Mouse (Mus musculus): ENCODE data around the gene Ghdc.
"Not testable (repeated sequence)": the region's sequence is repeated elsewhere in the genome, so short reads cannot be mapped to it uniquely, and the experiment has no call there.

The Ghdc gene

DNA sequence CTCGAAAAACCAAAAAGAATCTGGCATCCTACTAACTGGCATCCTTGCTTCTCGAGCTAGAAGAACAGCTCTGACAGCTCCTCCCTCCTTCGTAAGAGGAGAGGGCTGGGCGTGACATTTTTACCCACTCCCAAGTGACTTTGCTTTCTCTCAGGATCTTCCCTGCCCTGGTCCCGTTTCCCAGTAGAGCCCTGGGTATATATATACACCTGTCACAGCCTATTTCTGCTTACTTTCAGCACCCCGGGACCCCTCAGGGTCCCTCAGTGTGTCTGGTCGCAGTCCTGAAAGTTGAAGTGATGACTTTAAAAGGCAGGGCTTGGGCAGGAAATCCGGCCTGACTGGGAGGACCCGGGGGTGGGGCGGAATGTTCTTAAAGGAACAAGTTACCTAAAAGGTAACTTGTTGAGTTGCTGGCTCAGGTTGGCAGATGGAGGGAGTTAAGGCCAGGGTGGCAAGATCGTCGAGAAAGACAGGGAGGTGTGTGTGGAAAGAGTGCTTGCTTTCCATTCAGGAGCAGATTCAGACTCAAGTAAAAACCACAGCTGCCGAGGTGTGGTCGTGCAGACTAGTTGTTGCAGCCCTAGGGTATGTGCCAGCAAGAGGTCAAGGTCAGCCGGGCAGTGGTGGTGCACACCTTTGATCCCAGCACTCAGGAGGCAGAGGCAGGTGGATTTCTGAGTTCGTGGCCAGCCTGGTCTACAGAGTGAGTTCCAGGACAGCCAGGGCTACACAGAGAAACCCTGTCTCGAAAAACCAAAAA lies at the start of gene Ghdc:
Ghdc (minus strand) TSS at position 312 of the 763 bp plus-strand sequence.
- DNase-seq (ENCODE audit: extremely low spot score, low spot score): peak; percentile 47

DNA sequence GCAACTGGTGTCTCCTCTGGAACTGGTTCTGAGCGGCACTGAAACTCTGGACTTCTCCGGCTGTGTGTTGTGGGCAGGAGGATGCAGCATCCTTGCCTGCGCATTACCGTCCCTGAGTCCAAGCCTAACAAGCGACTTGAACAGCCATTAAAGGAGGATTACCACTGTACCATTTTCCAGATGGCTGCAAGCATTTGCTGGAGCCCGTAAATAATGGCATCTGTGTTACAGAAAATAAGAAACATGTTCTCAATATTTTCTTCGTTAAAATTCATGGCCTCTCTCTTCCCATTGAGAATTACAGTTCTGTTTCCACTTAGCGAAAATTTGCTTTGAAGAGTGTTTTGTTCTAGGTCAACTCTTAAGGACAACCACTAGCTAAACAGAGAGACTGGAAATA lies 49.3 kb upstream of the Ghdc start:
- no peak for DNase-seq (ENCODE audit: extremely low spot score, low spot score)

DNA sequence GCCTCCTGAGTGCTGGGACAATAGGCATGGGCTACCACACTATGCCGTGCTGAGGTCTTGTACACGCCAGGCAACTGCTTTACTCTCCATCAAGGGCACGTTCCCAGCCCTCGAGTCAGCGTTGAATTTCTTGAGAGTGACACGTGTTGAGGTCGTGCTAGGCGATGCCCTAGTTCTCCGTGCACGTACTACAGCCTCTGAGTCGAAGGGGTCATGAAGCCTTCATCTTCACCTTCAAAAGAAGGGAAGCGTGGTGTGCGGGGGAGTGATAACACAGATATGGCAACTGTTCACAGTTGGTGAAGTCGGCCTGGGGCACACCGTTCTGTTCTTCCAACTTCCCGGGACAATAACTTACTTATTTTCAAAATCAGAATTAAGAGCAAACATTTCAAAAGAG lies 48.9 kb upstream of the Ghdc start:
- no peak for DNase-seq (ENCODE audit: extremely low spot score, low spot score)

DNA sequence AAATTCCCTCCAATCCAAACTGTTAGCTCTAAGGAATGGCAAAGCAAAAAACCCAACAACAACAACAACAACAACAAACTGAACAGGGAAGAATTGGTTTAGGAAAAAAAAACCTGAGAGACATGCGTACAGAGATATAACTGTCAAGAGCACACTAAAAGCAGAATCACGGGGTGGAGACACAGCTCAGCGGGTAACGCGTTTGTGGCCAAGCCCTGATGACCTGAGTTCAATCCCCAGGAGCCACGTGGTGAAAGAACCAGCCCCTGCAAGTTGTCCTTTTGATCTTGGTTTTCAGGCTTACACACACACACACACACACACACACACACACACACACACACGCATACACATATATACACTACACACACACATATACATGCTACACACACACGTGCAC lies 48.3 kb upstream of the Ghdc start:
- DNase-seq (ENCODE audit: extremely low spot score, low spot score): no peak

DNA sequence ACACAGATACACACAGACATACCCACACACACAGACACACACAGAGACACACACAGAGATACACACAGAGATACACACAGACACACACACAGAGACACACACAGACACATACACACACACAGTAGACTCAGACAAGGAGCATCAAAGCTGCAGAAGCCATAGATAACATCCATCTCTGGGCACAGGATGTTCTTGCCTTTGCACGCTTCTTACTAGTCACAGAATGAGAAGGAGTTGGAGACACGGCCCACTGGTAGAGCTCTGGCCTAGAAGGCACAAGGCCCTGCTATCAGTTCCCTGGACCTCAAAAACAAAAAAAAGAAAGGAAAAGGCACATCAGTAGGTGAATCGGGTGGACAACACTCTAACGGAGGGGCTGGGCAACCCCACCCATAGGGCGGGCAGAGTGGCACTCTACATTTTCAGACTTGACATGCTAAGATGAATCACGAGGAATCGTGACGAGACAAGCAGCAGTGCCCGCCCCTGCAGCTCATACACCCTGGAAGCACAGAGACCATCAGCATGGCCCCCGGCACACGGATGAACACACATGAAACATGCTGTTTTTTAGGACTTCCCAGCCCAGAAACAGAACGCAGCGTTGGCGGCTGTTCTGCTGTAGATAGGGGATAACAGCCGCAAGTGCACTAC lies 47.7 kb upstream of the Ghdc start:
- no peak for DNase-seq (ENCODE audit: extremely low spot score, low spot score)

DNA sequence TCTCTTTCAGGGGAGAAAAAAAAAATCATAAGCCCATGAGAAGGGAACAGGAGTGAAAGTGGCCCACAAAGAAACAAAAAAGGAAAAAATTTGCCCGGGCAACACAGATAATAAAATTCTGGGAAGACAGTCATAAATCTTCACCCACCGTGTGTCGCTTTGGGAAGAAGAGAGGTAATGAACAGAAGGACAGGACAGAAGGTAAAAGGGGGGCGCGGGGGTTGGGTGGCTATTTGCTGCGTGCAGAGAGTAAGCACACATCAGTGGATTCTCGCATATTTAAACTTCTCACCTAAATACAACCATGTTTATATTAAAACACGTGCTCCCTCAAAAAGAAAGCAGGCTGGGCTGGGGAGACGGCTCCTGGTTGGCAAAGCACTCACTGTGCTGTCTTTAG lies 46.6 kb upstream of the Ghdc start:
- no peak for DNase-seq (ENCODE audit: extremely low spot score, low spot score)

DNA sequence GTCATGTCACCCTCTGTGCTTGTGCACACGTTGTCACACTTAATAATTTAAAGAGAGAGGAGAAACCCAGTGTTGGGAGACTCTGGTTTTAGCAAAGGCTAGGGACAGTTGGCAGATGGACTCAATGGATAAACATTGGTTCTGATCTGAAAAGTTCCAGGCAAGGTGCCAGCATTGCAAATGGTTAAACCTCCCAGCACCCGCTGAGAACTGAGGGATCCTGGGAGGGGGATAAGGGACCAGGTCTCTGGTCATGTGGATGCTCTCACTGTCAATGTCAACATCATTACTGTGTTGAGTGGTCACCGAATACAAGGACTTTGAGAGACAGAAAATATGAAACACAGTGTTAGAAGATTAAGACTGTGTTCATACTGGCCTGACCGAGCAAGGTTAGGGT lies 46.0 kb upstream of the Ghdc start:
- DNase-seq (ENCODE audit: extremely low spot score, low spot score): no peak

DNA sequence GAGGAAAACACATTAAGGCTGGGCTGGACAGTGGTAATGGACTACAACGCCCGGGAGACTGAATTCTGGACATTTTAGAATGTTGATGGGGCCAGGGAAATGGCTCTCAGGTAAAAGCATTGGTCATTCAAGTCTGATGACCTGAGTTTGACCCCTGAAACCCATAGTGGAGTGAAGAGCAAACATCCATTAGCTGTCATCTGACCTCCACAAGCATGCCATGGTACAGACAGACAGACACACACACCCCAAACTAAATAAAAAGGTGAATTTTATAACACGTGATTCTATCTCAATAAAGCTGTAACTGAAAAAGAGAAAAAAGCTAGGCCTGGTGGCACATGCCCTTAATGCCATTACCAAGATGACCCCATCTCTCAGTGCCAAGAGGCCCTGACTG lies 45.6 kb upstream of the Ghdc start:
- DNase-seq (ENCODE audit: extremely low spot score, low spot score): no peak

DNA sequence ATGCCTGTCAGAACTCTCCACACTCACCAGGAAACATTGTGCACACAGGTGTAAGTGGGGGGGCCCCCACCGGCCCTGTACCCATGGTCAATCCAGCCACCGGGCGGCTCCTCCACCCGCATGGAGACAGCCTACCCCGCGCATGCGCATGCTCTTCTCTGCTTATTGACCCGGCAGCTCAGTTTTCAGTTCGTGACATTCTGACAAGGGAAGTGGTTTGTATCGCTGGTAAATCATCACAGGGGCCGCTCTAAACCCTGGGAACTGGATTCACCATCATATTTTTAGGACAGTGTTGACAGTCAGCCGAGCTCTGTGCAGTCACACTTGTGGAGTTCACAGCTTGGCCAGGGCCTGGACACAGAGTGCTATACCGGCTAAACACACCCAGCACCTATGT lies 43.7 kb upstream of the Ghdc start:
- DNase-seq (ENCODE audit: extremely low spot score, low spot score): no peak

DNA sequence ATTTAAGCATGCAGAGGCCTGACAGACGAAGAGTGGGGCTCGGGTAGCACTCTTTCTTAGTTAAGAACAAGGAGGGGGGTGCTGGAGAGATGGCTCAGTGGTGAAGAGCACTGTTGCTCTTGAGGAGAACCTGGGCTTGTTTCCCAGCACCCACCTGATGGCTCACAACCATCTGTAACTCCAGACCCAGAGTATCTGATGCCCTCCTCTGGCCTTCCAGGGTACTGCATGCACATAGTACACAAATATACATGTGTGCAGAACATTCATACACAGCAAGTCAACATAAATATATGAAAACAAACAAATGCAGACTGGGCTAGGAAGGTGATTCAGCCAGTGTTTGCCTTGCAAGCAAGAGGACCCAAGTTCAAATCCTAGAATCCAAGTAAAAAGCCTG lies 40.4 kb upstream of the Ghdc start:
- no peak for DNase-seq (ENCODE audit: extremely low spot score, low spot score)

DNA sequence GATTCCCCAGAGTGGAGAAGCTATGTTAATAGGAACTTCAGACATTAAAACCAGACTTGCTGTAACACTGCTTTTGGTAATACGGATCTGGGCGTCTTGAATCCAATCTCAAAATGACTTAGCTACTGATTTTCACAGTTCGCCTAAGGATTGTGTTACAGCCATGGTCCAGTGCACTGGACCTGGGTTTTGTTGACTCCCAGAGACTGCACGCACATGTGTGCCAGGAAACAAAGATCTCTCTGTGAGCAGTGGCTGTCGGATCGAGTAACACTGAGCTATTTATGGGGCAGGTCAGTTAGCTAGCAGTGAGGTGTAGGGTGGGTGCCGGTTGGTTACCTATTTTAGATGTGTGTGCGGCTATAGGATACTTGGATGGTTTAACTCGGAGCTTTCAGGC lies 39.8 kb upstream of the Ghdc start:
- DNase-seq (ENCODE audit: extremely low spot score, low spot score): no peak

DNA sequence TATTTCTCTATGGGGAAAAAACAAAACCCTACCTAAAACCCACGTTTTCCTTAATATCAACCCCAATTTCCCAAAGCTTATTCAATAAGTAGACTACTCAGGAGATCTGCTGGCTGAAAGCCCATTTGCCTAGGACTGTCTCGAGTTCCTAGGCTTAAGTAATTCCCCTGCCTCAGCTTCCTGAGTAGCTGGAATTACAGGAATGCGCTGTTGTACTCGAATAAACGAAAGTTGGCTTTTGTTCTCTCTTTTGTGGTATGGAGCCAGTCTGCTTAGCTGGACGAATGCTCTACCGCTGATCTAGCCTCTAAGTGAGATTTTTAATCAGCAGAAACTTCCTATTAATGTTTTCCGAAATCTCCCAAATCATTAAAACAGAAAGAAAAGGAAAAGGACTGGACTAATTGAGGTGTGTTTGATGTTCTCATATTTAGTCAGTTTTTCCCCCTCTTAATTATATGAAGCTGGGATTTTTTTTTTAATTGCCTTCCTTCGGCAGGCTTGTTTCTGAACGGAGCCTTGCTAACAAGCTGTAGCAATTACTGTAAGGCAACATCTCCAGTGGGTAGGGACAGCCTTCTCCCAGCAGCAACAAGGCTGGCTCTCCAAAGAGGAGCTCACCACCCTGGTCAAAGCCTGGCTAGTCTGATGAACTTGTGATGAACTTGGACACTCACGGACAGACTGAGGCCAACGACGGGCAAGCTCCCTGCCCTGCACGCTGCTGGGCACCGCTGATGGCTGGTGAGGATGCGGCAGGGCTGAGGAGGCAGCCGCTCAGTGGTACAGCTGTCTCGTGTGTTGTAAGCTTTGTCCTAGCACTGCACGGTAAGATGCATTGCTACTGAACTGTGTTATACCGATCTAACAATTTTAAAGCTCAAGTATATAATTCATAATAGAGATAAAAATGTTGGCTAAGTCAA lies 35.9 kb upstream of the Ghdc start:
- DNase-seq (ENCODE audit: extremely low spot score, low spot score): no peak

DNA sequence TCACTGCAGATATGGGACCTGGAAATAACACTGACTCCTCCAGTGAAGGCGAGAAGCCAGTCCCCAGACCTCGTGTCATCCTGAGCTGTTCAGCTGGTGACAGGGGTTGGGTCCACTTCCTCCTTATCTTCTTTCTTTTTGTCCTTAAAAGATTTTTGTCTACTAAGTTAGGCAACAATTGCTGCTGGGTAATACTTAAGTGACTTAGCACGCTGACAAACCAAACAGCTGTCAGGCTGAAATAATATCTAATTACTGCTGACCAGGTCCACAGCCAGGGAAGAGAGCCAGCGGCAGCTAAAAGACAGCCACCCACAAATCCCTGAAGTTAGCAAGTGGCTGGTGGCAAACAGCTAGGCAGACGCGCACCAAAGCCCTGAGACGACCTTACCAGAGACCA lies 34.8 kb upstream of the Ghdc start:
- DNase-seq (ENCODE audit: extremely low spot score, low spot score): no peak

DNA sequence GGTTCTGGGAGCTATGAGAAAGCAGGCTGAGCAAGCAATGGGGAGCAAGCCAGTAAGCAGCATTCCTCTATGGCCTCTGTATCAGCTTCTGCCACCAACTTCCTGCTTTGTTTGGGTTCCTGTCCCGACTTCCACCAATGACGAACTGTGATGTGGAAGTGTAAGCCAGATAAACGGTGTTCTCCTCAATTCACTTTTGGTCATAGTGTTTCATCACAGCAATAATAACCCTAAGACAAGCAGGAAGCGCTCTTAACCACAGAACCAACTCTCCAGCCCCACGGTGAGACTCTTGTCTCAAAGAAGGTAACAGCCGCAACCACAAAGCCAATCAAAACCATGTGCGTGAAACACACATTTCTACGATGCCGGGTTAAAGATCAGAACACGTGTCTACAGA lies 33.7 kb upstream of the Ghdc start:
- no peak for DNase-seq (ENCODE audit: extremely low spot score, low spot score)

DNA sequence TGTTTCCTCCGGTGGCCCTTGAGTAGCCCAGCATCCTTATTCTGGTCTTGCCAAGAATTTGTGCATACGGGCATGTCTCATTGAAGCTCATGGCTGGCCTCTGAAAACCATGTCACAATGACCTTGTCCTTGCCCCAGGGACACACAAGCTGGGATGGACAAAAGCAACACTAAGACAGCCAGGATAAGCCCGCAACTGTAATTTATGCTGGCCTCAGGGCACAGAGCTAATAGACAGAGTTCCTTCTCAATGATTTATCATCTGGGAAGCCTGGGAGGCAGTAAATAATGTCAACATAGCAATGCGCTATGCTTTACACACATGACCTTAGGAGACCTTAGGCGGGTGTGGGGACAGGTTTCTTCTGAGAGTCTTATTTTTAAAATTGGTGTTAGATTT lies 28.7 kb upstream of the Ghdc start:
- no peak for DNase-seq (ENCODE audit: extremely low spot score, low spot score)

DNA sequence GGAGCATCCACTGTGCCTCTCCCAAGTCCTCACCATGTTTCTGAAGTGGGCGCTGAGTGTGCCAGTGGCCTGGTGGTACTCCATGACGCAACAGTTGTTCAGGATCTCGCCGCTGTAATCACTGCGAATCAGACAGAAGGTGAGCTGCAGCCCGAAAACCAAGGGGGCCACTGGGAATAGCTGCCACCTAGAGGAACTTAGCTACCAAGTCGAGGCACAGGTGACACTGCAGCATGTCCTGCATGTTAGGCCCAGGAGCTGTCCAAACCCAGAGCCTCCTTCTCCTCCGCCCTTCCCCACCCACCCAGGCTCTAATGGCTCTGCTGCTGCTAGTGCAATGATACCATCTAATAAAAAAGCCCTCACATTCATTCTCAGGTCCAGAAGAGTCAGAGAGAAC lies 25.8 kb upstream of the Ghdc start:
- no peak for DNase-seq (ENCODE audit: extremely low spot score, low spot score)

DNA sequence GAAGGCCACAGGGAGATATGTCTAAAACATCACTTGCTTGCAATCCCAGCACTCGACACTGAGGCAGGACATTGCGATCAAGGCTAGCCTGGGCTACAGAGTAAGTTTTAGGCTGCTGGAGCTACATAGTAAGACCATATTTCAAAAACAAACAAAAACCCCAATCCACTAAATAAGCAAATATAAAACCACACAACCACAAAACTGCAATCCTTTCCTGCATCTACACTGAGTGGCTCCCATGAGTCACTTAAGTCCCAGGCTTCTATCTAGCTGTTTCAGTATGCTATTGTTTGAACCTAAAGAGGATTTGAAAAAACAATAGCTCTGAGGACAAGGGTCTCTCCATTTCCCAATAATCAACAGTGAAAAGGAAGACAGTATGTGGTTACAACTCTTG lies 24.6 kb upstream of the Ghdc start:
- DNase-seq (ENCODE audit: extremely low spot score, low spot score): no peak

DNA sequence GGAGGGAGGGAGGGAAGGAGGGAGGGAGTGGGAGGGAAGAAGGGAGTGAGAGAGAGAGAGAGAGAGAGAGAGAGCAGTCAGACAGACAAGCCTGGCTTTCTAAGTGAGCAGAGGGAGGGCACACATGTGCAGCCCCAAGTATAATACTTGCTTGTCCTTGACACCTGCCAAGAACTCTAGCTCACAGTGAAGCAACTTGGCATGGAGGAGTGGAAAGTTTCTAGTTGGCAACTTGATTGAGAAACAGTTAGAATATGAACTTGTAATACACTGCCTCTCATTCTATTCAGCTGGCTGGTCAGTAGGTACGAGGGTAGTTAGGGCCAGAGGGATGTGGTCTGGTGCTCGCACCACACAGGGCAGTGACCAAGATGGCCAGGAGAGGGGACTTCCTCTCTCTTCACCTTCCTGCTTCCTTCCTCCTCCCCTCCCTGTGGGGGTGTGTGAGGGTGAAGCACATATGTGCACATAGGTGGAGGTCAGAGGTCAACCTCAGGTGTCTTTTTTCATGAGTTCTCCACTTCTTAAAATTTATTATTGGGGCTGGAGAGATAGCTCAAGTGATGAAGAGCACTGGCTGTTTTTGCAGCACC lies 20.8 kb upstream of the Ghdc start:
- DNase-seq (ENCODE audit: extremely low spot score, low spot score): no peak

DNA sequence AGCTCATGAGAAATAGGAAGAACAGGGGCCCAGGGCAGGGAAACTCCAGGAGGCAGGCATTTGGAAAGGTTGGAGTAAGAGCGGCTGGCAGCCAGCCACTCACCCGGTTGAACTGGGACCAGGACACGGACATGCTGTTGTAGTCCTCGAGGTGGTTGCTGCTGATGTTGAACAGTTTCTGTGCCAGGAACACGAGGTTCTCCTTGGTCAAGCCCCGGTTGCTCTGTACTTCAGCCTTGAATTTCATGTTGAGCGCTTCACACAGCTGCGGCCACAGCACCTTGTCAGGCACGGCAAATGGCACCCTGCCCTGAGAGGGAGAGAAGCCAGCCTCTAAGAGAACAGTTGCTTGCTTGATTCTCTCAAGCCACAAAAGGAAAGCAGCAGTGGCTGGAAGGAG lies 19.9 kb upstream of the Ghdc start:
- DNase-seq (ENCODE audit: extremely low spot score, low spot score): not testable (repeated sequence)

DNA sequence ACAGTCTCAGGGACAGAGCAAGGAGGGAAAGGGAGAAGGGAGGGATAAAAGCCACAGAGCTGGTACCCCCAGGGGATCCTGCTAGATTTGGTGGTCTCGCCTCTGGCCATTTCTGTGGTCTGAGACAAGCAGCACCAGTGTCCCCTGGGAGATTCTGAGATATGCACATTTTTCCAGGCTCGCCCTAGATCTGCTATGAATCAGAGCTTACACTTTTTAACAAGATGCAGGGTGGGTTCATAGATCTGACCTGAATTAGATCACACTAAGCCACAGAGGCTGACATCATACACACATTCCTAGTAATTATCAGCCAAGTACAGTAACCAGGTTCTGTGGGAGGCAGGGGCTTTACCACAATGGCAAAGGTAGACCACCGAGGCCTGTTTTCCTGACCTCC lies 18.9 kb upstream of the Ghdc start:
- DNase-seq (ENCODE audit: extremely low spot score, low spot score): no peak

DNA sequence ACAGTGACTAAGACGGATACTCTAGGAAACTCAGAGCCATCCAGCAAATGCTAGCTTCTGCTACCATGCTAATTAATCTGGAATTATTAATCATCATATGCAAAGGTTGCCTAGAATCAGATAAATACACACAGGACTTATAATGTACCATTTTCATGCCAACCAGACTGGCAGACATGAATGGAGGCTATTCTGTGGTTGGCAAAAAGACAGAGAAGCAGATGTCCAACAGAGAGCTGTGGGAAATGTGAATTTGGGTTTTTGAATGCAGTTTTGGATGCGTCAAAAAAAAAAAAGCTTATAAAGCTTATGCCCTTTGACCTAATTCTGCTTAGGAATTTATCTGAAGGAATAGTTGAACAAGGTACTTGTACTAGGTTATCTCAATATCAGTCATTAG lies 15.0 kb upstream of the Ghdc start:
- DNase-seq (ENCODE audit: extremely low spot score, low spot score): no peak

DNA sequence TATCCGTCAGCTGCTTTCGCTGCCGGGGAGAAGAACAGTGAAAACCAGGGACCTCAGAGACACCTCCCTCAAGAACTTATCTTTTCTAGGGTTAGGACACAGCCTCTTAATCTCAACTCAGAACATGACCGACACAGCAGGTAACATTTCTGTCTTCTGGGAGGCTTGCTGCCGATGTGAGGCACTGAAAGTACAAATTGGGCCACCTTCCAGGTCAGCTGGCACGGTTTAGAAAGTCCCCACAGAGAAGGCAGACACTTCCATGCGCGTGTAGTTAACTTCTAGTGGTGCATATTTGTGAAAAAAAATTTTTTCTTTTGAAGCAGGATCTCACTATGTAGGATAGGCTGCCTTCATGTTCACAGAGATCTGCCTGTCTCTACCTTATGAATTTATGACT lies 13.5 kb upstream of the Ghdc start:
- no peak for DNase-seq (ENCODE audit: extremely low spot score, low spot score)

Measured in neural tube, embryonic 10.5 days (tissue).